Mouse (Mus musculus) adrenal gland, adult 2 months (tissue): ENCODE results near the gene B3galt4. TPM values are rescaled to one million over a fixed set of nuclear protein-coding genes. Genes with fewer than 3 reads are reported as not detected.
"Not testable (repeated sequence)": the region's sequence is repeated elsewhere in the genome, so short reads cannot be mapped to it uniquely, and the experiment has no call there.

Source experiments
- DNase-seq: peaks from one replicate; pipeline ENCODE4 v3.0.0; 2021
- long read RNA-seq: library from polyadenylated mRNA; stranded (forward); transcript quantifications from one replicate; pipeline ENCODE4 v2.0.0, GENCODE M21; 2021
- polyA plus RNA-seq: library from polyadenylated mRNA; depleted of rRNA; stranded (reverse); fragments of >200 nt; gene quantifications from 2 replicates; pipeline ENCODE4 v1.2.3, GENCODE M21; 2012; rRNA removed
- total RNA-seq, 2 experiments: library from RNA; stranded (reverse); gene quantifications; 2 replicates each; pipeline ENCODE4 v1.2.3; 2021

The B3galt4 gene
- total RNA-seq (1 to 10 TPM; 4.0 to 6.5 TPM), polyA plus RNA-seq (21.2 and 21.3 TPM in 2 replicates)
- long read RNA-seq, transcript B3galt4-201 (1 exons, 1,580 nt), result major isoform, 10 of 10 reads
- long read RNA-seq, partial matches to known transcripts, result 0 of 10 reads
- long read RNA-seq, other reads (novel, unspliced or antisense), result 0 of 10 reads

DNA sequence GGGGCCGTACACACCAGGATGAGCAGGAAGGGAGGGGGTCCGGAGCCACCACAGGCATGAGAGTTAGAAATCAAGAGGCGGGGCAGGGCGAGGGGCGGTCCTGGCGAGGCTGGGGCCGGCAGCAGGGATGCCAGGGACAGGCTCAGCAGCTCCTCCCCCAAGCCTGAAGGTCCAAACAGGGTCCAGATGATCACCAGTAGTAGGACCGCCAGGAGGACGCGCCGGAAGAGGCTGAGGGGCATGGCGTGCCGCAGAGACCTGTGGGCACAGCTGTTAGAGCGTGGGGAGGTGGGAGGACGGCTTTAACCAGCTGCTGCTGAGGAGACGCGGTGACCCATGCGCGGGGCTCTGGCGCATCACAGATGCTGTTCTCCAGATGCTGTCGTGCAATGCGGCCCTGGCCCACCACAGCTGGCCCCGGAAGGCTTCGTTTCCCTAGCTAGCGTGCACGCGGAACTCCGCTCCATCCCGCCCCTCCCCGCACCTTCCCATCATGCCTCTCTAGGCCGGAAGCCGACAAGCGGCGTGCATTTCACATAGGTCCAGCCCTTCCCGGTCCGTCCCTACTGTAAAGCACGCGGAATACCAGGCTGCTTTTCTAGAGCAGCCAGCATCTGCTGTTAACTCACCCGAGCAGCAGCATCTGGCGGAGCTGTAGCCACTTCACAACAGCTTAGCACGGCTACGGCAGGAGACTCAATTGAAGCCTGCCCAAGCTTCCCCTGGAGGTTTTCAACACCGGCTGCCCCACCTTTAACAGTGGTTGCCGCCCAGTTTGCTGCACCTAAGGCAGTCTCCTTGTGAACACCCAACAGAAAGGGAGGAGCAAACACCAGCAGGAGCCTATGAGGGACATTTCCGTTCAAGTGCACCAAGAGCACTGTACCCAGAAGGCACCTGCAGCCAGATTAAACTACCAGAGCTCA lies at the start of gene B3galt4:
Gene B3galt4 (minus strand): TSS at position 468 of the 926 bp plus-strand sequence.
- DNase-seq, result peak; percentile 88

DNA sequence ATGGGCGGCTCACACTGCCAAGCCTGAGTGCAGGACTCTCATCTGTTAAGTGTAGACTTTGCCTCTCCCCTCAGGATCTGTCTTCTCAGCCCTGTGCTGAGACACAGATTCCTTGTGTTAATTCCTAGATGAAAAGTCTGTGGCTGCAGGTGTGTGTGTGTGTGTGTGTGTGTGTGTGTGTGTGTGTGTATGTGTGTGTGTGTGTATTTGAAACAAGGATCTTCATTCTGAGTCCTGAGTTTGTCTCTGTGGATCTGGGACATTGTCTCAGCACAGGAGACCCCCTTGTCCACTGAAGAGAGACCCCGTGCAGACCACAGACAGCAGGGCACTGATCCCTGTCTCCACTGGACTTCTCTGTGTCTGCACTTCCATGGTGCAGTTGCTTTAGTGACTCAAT lies 49.5 kb upstream of the B3galt4 start:
- not testable (repeated sequence) for DNase-seq

DNA sequence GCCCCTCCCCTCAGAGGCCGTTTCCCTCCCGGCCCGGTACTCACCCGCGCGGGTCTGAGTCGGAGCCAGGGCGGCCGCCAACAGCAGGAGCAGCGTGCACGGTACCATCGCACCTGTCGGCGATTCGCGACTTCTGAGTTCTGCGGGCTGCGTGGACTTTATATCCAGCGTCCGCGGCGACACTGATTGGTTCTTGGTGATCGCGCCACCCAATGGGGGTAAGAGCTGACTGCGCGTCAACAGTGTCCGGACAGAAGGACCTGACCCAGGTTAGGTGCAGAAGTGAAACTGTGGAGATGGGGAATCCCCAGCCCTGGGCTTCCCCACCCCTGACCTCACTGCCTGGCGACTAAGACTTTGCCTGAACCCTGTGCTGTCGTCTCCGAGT lies 48.9 kb upstream of the B3galt4 start, which contains the start of gene H2-K1:
Gene H2-K1 (minus strand): TSS at position 198 of the 388 bp plus-strand sequence.
- DNase-seq, result peak; percentile 95

DNA sequence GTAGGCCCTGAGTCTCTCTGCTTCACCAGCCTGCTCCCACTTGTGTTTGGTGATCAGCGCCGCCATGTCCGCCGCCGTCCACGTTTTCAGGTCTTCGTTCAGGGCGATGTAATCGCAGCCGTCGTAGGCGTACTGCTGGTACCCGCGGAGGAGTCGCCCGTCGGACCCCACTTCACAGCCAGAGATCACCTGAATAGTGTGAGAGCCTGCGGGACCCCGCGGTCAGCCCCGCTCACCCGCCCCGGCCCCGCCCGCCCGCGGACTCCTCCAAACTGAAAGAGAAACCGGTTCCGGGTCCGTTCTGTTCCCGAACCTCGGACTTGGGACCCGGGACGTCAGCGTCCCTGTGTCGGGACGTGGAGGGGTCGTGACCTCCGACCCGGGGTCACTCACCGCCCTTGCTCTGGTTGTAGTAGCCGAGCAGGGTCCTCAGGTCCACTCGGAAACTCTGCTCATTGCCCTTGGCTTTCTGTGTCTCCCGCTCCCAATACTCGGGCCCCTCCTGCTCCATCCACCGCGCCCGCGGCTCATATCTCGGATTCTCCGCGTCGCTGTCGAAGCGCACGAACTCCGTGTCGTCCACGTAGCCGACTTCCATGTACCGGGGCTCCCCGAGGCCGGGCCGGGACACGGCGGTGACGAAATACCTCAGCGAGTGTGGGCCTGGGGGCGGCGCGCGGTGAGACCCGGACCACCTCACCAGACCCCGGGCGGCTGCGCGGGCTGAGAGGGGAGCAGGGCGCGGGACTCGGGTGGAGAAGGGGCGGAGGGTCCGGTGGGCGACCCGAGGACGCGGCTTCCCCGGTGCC lies 48.3 kb upstream of the B3galt4 start:
- DNase-seq, result peak; percentile 64

DNA sequence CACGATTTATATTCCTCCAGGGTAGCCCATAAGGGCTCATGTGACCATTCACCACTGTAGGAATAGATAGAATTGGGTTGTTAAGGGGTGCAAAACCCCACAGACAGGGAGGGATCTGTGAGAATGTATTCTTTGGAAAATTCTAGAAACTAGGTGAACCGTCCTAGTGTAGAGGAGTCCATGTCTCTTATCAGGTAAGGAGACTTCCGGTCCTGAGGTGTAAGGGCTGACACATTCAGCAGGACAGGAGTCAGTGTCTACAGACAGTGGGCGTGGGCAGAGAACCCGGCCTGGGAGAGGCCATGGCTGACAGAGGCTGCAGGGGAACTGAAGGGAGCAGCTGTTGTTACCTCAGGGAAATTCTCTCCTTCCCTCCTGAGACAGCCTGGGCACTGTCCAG lies 47.4 kb upstream of the B3galt4 start:
- DNase-seq, result not testable (repeated sequence)

DNA sequence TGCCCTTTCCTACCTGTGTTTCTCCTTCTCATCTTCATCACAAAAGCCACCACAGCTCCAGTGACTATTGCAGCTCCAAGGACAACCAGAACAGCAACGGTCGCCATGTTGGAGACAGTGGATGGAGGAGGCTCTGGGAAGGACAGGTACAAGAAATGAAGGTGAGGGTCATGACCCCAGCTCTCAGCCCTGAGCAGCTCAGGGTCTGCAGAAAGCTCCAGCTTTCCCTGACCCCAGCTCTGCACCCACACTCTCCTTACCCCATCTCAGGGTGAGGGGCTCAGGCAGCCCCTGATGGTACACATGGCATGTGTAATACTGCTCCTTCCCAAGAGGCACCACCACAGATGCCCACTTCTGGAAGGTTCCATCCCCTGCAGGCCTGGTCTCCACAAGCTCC lies 45.7 kb upstream of the B3galt4 start:
- DNase-seq, result not testable (repeated sequence)

DNA sequence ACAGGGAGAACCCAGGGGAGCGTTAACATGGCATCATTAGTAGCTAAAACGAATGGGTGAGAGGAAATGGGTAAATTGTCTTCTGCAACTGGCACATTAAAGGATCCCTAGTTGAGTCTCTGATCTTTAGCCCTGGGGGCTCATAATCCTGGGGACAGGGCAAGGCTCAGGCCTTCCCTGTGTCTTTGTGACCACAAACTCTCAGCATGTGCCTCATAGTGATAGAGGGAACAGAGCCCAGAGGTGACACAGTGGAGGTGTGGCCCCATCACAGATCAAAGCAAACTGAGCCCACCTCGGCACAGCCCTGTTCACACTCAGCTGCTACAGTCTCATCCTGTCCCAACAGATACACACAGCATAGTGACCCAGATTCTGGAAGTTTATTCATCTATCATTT lies 44.4 kb upstream of the B3galt4 start:
- no peak for DNase-seq

DNA sequence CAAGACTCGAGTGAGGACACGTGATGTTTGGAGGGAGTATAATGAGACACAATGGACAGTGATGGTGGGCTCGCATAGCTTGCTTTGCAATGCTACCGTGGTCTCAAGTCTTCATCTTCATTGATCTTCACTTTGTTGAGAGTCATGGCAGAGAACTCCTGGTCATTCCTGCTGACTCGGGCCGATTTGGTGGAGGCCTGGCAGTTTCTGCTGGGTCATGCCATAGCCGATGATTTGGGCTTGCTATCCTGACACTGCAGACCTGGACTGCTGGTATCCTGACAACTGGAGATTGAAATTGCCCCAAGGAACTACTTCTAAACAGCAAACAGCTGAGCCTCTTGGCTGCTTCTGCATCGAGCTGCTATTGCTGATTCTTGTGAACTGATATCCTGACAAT lies 43.7 kb upstream of the B3galt4 start:
- DNase-seq, result no peak

DNA sequence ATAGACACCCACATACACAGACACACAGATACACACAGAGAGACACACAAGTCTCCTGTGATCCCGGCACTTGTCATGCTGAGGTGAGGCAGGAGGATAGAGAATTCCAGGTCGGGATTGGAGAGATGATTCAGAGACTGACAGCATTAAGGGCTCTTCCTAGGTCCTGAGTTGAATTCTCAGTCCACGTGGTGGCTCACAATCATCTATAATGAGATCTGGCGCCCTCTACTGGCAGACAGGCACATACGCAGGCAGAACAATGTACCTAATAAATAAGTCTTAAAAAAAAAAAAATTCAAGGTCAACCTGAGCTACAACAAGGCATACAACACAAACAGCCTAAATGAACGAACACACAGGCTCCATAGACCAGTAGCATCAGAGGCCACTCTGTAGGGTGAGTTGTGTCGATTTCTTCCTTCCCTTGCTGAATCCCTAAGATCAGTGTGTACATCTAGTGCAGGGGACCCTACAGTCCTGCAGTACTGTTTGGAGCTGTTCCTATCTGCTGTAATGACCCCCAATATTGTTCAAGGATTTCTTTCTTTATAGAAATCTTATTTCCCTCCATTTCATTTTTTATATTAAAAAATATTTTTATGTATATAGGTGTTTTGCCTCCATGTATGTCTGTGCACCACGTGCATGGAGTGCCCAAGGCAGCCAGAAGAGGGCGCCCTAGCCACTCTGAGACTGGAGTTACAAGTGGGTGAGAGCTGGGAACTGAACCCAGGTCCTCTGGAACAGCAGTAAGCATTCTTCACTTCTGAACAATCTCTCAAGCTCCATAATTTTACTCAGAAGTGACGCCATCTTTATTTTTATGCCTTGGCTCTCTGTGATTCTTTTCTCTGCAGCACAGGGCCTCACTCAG lies 40.7 kb upstream of the B3galt4 start:
- peak; percentile 49 for DNase-seq

DNA sequence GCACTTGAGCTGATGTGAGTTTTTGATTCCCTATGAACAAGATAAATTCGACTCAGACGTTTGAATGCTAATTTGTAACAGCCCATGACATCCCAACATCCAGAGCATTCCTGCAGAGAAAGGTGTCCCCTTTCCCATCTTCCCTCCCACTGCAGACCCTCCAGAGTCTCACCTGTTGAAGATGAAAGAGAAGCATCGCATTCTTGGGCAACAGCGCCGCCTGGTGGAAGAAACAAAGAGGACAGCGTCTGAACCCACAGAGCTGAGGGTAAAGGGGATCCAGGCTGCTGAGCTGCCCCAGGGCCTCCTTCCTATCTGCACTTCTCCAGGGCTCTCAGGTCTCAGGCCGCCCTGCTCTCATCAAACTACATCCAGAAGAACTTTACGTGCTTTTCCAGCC lies 30.8 kb upstream of the B3galt4 start:
- peak; percentile 57 for DNase-seq

DNA sequence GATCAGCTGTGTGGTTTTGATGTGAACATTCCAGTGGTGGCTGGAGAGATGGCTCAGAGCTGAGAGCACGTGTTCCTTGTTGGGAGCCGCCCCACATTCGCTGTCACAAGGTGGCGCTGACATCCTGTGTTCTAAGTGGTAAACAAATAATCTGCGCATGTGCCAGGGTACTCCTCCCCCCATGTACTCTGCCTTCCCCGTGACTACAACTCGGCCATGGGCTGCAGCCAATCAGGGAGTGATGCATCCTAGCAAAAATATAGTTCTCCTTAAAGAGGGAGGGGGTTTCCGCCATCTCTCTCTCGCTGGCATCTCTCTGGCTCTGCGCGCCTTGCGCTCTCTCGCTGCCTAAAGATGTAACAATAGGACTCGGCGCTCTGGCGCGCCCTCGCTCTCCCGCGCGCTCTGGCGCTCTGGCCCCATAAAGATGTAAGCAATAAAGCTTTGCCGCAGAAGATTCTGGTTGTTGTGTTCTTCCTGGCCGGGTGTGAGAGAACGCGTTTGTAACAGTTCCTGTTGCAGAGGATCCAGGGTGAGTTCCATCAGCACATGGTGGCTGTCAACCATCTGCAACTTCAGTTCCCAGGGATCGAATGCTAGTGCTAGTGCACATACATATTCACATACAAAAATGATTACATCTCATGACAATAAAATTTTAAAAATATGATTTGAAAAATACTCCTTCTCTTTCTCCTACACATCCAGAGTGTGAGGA lies 30.1 kb upstream of the B3galt4 start:
- DNase-seq, result peak; percentile 92

DNA sequence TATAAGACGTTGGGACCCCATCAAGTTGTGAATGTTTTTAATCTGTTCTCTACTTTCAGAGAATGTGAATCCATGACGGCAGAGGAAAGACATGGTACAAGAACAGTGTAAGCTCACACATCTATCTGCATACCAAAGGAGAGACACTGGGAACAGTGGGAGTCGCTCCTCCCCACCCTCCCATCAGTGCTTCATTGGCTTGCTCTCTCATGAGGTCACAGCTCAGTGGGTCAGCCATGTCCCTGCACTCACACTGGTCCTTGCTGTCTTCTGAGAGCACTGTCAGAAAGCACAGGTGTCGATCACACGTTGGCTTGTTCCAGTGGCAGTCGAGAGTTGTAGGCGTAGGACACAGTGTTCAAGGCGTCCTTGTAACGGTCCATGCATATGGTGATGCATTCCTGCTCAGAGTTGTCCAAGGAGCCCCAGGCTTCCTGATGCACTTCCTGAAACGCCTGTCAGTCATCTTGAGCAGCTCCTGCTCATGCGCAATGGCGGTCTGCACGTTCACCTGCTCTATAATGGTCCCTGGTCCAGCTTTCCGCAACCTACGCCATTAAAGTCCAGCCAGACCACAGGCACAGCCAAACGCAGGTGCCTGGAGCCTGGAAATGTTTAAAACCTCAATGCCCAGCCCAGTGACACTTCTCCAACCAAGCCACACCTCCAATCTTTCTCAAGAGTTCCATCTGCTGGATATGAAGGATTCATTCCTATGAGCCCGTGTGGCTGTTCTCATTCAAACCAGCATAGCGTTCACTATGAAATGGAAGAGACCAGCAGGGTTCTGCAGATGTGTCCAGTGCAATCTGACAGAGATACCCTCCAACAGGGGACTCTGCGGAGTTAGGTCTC lies 29.1 kb upstream of the B3galt4 start:
- no peak for DNase-seq

DNA sequence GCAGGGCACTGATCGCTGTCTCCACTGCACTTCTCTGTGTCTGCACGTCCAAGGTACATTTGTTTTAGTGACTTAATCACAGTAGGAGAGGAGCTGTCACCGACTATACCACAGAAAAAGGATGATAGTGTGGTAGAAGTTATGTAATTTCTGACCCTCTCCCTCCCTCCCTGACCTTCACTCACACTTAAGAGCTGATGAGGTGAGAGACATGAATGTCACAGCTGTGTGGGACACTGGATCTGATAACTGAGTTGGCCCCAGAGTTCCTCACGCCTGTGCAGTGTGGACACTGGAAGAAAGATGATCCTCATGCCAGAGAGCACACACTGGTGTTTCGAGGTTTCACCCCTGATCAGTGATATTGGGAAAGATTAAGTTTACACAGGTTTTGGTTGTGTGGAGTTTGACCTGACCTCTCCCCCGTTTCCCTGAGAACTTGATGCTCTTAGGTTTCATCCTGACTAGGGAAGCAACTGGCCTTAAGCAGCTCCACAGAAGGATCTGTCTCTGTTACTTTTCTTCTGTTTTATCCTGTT lies 28.3 kb upstream of the B3galt4 start:
- no peak for DNase-seq

DNA sequence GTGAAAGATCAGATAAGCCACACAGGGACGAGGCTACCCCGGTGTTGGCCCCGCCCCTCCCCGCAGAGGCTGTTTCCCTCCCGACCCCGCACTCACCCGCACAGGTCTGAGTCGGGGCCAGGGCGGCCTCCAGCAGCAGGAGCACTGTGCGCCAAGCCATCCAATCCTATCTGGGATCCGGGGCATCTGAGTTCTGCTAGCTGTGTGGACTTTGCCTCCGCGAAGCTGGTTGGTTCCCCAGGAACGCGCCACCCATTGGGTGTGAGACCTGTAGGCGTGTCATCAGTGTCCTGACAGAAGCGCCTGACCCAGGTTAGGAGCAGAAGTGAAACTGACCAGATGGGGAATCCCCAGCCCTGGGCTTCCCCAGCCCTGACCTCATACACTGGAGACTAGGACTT lies 27.3 kb upstream of the B3galt4 start:
- DNase-seq, result peak; percentile 91

DNA sequence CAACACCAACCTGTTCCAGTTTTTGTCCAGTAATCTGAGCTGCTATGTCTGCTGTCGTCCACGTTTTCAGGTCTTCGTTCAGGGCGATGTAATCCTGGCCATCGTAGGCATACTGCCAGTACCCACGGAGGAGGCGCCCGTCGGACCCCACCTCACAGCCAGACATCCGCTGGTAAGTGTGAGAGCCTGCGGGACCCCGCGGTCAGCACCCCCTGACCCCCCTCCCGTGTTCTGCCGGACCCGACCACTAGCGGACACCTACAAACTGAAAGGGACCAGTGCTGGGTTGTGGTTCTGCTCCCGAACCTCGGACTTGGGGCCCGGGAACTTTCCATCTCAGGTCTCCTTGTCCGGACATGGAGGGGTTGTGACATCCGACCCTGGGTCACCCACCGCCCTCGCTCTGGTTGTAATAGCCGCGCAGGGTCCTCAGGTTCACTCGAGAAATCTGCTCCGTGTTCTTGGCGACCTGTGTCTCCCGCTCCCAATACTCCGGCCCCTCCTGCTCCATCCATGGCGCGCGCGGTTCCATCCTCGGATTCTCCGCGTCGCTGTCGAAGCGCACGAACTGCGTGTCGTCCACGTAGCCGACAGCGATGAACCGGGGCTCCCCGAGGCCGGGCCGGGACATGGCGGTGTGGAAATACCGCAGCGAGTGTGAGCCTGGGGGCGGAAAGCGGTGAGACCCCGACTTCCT lies 26.7 kb upstream of the B3galt4 start:
- DNase-seq, result no peak

DNA sequence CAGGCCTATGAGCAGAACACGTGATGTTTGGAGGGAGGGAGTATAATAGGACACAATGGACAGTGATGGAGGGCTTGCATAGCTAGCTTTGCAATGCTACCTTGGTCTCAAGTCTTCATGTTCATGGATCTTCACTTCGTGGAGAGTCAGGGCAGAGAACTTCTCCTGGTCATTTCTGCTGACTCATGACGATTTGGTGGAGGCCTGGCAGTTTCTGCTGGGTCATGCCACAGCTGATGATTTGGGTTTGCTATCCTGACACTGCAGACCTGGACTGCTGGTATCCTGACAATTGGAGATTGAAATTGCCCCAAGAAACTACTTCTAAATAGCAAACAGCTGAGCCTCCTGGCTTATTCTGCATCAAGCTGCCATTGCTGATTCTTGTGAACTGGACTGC lies 22.3 kb upstream of the B3galt4 start:
- no peak for DNase-seq

DNA sequence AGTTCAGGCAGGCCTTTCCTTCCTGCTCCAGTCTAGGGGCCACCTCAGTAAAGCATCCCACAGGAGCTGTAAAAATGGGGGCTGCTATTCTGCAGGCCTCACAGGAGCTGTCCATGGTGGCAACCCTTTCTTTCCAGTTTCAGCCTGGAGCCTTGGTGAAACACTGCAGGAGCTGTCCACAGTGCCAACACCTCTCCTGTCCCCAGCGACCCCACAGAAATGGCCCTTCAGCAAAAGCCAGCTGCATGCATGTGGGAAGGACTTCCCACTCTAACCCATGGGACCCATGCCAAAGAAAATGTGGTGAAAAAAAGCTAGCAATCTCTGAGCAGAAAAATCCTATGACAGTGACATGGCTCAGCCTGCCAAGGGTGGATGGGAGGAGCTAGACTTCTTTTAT lies 21.4 kb upstream of the B3galt4 start:
- no peak for DNase-seq

DNA sequence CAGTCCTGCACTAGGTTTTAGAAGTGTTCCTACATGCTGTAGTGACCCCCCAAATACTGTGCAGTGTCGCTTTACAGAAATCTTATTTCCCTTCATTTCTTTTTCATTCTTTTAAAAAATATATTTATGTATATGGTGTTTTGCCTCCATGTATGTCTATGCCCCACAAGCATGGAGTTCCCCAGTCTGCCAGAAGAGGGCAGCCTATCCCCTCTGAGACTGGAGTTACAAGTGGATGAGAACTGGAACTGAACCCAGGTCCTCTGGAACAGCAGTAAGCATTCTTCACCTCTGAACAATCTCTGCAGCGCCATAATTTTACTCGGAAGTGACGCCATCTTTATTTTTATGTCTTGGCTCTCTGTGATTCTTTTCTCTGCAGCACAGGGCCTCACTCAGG lies 18.1 kb upstream of the B3galt4 start:
- DNase-seq, result no peak

DNA sequence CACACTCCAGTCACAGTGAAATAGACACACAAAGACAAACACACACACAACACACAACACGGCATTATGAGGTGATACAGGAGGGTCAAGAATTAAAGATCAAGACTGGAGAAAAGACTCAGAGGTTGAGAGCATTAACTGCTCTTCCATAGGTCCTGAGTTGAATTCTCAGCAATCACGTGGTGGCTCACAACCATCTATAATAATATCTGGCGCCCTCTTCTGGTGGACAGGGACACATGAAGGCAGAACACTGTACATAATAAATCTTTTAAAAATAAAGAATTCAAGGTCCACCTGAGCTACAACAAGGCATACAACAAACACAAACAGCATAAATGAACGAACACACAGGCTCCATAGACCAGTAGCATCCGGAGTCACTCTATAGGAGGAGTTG lies 17.6 kb upstream of the B3galt4 start:
- DNase-seq, result no peak
